Mouse (Mus musculus): ENCODE results near the gene Gm8247.
"Not testable (repeated sequence)": the region's sequence is repeated elsewhere in the genome, so short reads cannot be mapped to it uniquely, and the experiment has no call there.

The Gm8247 gene

DNA sequence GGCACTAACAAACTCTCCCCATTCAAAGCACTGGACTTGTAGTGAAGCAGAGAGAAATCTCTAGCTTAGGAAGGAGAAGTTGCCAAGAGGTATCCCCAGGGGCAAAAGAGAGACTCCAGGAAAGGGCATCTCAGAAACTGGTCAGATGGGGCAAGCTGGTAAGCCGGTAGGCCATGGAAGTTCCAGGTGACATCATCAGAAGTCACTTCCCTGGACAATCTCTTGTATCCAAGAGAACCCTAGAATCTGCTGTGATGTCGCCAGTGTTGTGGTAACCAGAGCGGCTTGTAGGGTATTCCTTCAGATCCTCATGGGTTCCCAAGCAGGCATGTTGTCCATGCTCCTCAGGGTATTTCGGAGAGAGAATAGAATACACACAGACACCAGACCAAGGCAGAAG, at the start of gene Gm8247:
Gene Gm8247 (plus strand): TSS at position 301 of the 400 bp plus-strand sequence.
- not testable (repeated sequence) for DNase-seq (ENCODE audit: low read depth, low spot score)

- DNase-seq (ENCODE audit: low read depth, low spot score): not testable (repeated sequence)
Measured at GRCm38 (mm10) chr14:44547961-44548360, 35.0 kb upstream of the Gm8247 start.

- not testable (repeated sequence) for DNase-seq (ENCODE audit: low read depth, low spot score)
Measured at GRCm38 (mm10) chr14:44591765-44592164, 8.8 kb downstream of the Gm8247 start.

- not testable (repeated sequence) for DNase-seq (ENCODE audit: low read depth, low spot score)
Measured at GRCm38 (mm10) chr14:44627737-44628136, 44.8 kb downstream of the Gm8247 start, which contains the start of gene Gm5624. Gene Gm5624 (minus strand): TSS chr14:44627938.
